Mouse (Mus musculus) ES-Bruce4 (cell line): ENCODE measurements around the gene Qpct.

ENCODE experiments used
- CTCF ChIP-seq: IDR thresholded peaks from one replicate; pipeline ENCODE4 v1.8.1; 2011; ENCODE audit warnings: low read depth, low read length
- EP300 ChIP-seq: IDR thresholded peaks from 2 replicates; pipeline ENCODE4 v1.6.1; 2011; ENCODE audit warnings: low read depth, low read length; ENCODE audit not compliant: insufficient read depth

DNA sequence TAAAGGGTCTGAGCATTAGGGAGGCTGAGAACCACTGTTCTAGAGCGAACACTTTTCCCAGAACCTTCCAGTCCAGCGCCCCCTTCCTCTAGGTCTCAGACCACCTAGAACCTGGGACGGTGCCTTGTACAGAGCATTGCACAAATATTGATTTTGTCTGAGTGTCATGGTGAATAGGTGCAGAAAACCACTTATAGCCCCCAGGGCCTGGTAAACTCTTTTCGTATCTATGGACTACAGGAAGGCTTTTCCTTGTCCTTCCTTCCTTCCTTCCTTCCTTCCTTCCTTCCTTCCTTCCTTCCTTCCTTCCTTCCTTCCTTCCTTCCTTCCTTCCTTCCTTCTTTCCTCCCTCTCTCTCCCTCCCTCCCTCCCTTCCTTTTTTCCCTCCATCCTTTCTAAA lies at the start of gene Qpct:
- TF ChIP-seq CTCF, result no peak
- no peak for TF ChIP-seq EP300
